Mouse (Mus musculus): ENCODE data around the gene Npy. TPM values are rescaled to one million over a fixed set of nuclear protein-coding genes. Genes with fewer than 3 reads are reported as not detected.

The Npy gene
- total RNA-seq, 2 experiments from 2014 or later, result not detected

DNA sequence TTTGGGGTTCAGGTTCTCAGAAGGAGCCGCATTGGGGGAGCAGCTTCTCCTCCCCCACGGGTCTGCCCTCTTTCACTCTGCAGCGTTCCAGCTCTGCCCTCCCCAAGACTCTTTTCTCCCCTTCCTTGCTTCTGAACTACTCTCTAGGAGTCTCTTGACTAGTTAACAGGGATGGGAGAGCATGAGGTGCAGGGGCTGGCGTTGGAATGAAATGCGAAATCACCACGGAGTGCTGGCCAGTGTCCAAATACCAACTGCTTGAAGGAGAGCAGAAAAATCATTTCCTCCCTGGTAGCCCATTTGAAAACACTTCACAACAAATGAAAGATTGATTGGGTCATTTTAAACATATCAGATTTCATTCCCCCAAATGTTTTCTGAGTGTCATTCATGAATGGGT, 53.3 kb downstream of the Npy start:
- no peak for ATAC-seq (replicated peaks; ENCODE audit: poor library complexity, severe bottlenecking)

Data from granulocyte monocyte progenitor cell, adult 5-6 weeks (primary cell).